Mouse (Mus musculus) kidney, adult 2 months (tissue): Measurements from ENCODE around the gene Man2a1. TPM values are rescaled to one million over a fixed set of nuclear protein-coding genes. Genes with fewer than 3 reads are reported as not detected.

Experiments used
- DNase-seq: peaks from one replicate; pipeline ENCODE4 v3.0.0; 2021
- H3K27ac ChIP-seq: fragments of 200-500 bp; 2 replicates; pipeline ENCODE4 v1.5.1; 2012; ENCODE audit warnings: low read depth, low read length, control low read depth, inconsistent platforms; ENCODE audit not compliant: insufficient read depth
- H3K27me3 ChIP-seq: fragments of 200-500 bp; replicated peaks from 2 replicates; pipeline ENCODE4 v1.6.1; 2012; ENCODE audit warnings: mild to moderate bottlenecking, moderate library complexity, low read length, inconsistent platforms; ENCODE audit not compliant: control insufficient read depth, insufficient read depth
- H3K36me3 ChIP-seq: fragments of 200-500 bp; 2 replicates; pipeline ENCODE4 v1.6.1; 2012; ENCODE audit warnings: mild to moderate bottlenecking, moderate library complexity, low read length, inconsistent platforms; ENCODE audit not compliant: control insufficient read depth, insufficient read depth
- H3K4me1 ChIP-seq: fragments of 200-500 bp; 2 replicates; pipeline ENCODE4 v1.6.1; 2011; ENCODE audit warnings: low read length; ENCODE audit not compliant: control insufficient read depth, insufficient read depth
- H3K4me3 ChIP-seq: fragments of 200-500 bp; 2 replicates; pipeline ENCODE4 v1.5.1; 2011; ENCODE audit warnings: mild to moderate bottlenecking, low read depth, low read length, control low read depth; ENCODE audit not compliant: insufficient read depth
- CTCF ChIP-seq: fragments of 200-500 bp; conservative IDR thresholded peaks from 2 replicates; pipeline ENCODE4 v1.5.1; 2011; ENCODE audit warnings: low read depth, mild to moderate bottlenecking, control low read depth, low read length, moderate library complexity, mixed read lengths; ENCODE audit not compliant: insufficient read depth, insufficient read length
- POLR2A ChIP-seq: fragments of 200-500 bp; IDR thresholded peaks from one replicate; pipeline ENCODE4 v1.6.1; 2011; ENCODE audit warnings: low read depth, low read length, control low read depth
- WGBS: fragments of 180-500 bp; shearing (Covaris S2); methylation state at CpG from one replicate; pipeline ENCODE4 v1.1.7; 2018; 5-methylcytosine and 5-hydroxymethylcytosine counted together
- polyA plus RNA-seq: library from polyadenylated mRNA; depleted of rRNA; stranded (reverse); fragments of >200 nt; gene quantifications from 2 replicates; pipeline ENCODE4 v1.2.3, GENCODE M21; 2012

The Man2a1 gene
- polyA plus RNA-seq, 1 experiment: 27.3 TPM

DNA sequence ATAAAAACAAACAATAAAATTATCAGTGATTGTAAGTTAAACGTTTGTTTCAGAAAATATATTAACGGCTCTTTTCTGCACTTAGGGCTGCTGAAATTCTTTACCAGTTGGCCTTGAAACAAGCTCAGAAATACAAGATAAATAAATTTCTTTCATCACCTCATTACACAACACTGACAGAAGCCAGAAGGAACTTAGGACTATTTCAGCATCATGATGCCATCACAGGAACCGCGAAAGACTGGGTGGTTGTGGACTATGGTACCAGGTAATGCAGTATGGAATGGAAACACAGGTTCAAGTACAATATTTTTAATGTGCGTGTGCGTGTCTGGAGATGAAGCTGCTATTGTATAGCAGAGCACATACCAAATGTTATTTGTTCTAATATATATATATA lies 74.4 kb downstream of the Man2a1 start:
- Histone ChIP-seq H3K27me3 (no peaks in the 10 kb centered on the region), H3K4me3 (no peak overlapping the region), H3K36me3 (peaks cover 16% of the 10 kb centered on the region), H3K4me1 (no peaks in the 10 kb centered on the region), H3K27ac (no peak overlapping the region)
- WGBS: 95% methylated on average over 6 of the region's 6 CpGs
- no peak for DNase-seq
- TF ChIP-seq CTCF: no peak
- TF ChIP-seq POLR2A: no peak

DNA sequence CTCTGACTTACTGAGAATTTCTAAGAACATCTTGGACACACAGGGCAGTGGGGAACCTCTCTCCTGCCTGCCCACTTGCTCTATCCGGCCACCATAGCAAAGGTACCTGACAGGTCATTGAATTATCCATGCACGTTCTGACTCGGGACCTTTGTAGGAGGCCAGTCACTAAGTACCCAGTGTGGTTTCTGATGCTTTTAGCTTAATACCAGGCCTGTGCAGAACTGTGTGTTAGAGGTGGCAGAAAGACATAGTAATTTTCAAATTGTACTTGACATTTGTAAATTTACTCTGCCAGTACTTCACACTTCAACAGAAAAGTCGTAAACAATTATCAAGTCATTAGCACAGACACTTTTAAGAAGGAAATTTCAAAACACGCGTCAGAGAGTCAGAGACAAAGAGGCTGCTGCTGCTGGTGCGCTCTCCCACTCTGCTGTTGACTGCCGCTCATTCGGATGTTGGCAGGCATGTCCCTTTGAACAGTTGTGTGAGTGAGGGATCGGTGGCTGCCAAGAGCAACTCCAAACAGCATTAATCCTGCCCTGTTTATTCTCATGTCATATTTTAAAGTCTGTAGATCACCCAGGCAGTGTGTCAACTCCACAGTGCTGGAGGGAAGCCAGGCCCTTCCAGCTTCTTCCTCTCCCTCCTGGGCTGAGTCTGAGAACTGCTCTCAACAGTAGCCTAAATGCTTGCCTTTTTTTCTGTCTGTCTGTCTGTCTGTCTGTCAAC lies 76.4 kb downstream of the Man2a1 start:
- TF ChIP-seq POLR2A: no peak
- no peak for TF ChIP-seq CTCF
- H3K4me3 ChIP-seq: no peak overlapping the region
- H3K4me1 ChIP-seq: no peaks in the 10 kb centered on the region
- H3K27me3 ChIP-seq: no peaks in the 10 kb centered on the region
- H3K36me3 ChIP-seq: peaks cover 11% of the 10 kb centered on the region
- WGBS: 63% methylated on average over 10 of the region's 10 CpGs
- peak; percentile 58 for DNase-seq
- no peak overlapping the region for H3K27ac ChIP-seq

DNA sequence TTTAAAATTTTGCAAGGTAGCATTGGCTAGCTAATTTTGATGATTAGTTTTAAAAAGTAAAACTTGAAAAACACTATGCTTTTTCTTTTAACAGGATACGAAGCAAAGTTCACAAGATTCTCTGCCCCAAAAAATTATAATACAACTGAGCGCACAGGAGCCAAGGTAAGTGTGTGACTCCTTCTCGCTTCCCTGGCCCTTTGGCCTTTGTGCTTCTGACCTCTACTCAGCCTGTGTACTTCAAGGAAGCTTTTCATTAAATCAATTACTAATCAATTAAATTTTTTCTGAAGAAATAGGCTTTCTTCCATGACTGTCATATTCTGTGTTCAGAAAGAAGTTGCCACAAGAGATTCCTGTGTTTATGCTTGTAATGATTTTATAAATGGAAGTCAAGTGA lies 80.9 kb downstream of the Man2a1 start:
- no peak for TF ChIP-seq CTCF
- TF ChIP-seq POLR2A: no peak
- Histone ChIP-seq H3K36me3 (peaks cover 5% of the 10 kb centered on the region; the same call in 1 of the 2 replicates), H3K27ac (no peak overlapping the region), H3K27me3 (no peaks in the 10 kb centered on the region), H3K4me1 (peaks cover 11% of the 10 kb centered on the region), H3K4me3 (no peak overlapping the region)
- DNase-seq: peak; percentile 80
- WGBS: 49% methylated on average over 3 of the region's 3 CpGs

DNA sequence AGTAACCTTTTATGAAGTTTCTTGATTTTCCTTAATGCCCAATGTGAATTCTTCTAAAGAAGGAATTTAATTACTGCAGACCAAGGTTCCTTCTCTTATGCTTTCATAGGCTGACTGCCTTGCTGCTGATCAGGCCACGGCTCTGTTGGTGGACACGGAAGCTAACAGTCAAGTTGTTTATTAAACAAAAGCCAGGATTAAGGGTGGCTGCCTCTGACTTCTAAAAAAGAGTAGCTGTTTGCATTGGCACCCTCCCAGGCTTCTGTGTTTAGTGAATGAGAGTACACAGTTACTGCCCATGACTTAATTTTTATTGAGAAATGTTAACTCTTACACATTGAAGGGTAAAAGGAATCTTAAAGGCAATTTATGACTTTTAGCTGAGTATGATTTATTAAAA lies 81.4 kb downstream of the Man2a1 start:
- Histone ChIP-seq H3K4me3 (no peak overlapping the region), H3K4me1 (peaks cover 11% of the 10 kb centered on the region), H3K36me3 (peaks cover 5% of the 10 kb centered on the region; the same call in 1 of the 2 replicates), H3K27me3 (no peaks in the 10 kb centered on the region), H3K27ac (no peak overlapping the region)
- peak; percentile 95 for DNase-seq
- whole genome bisulfite sequencing: 17% methylated on average over 2 of the region's 2 CpGs
- TF ChIP-seq POLR2A (no peak), CTCF (no peak)

DNA sequence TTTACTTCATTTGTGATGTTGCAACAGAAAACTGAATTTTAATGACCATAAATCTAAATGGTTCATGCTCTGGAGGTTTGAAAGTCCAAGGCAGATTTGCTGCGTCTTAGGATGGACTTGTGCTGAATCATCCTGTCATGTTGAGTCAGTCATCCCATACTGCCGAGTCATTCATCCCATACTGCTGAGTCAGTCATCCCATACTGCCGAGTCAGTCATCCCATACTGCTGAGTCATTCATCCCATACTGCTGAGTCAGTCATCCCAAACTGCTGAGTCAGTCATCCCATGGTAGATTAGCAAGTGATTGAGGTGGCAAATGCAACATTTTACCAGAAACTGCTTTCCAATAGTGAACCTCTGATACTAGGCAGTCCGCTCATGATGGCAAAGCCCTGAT lies 83.6 kb downstream of the Man2a1 start:
- no peak for TF ChIP-seq POLR2A
- TF ChIP-seq CTCF: no peak
- peaks cover 11% of the 10 kb centered on the region for H3K4me1 ChIP-seq
- WGBS: 82% methylated on average over 4 of the region's 4 CpGs

DNA sequence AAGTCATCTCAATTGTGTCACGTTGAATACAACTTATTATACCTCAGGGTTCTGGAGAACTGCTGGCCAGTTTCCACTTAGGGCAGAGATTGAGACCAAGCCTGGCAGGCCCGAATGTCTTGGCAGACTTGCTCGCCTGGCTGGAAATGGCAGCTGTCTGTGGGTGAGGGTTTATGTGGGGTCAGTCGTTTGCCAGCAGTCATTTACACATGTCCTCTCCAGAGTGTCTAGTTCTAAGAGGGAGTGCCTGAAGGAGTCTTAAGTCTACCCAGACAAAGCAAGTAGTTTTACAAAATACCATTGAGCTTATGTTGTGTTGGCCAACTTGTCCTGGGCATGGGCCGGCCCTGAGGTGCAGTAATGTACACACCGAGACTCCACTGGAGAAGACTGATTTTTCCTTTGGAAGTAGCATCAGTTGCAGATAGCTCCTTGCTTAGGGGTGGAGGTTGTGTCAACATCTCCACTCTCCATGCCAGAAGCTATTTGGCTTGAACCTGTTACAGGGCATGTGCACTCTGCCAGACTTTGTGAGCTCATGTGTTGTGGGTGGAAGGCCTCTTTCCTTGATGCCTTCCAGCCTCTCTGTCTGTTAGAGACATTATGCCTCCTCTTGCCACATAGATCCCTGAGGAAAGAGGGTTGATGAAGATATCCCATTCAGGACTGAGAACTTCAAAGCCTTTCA lies 84.8 kb downstream of the Man2a1 start:
- peaks cover 11% of the 10 kb centered on the region; the same call in 1 of the 2 replicates for H3K36me3 ChIP-seq
- WGBS: 49% methylated on average over 6 of the region's 6 CpGs

More for the DNA sequence above, 83.6 kb downstream of the Man2a1 start:
- no peak for DNase-seq
- Histone ChIP-seq H3K27me3 (no peaks in the 10 kb centered on the region), H3K27ac (no peak overlapping the region), H3K36me3 (peaks cover 5% of the 10 kb centered on the region; the same call in 1 of the 2 replicates), H3K4me3 (no peak overlapping the region)

DNA sequence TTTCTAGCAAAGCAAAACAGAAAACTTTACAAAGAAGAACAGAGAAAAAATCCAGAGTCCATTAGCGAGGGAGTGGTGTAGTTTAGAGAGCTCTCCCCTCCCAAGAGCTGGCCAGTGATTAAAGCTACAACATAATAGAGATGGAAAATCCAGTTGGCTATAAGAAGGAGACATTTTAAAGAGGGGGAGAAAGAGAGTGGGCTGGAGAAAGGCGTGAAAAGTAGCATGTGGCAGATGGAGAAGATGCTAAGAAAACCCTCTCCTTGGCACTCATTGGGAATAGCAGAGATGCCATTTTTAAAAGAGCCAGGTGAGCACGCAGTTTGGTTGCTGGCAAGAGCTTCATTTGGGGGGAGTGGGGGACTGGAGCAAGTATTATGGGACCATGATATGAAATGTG lies 89.1 kb downstream of the Man2a1 start:
- no peak overlapping the region for H3K4me3 ChIP-seq
- TF ChIP-seq CTCF (no peak), POLR2A (no peak)
- no peak overlapping the region for H3K27ac ChIP-seq
- 100% methylated on average over 3 of the region's 3 CpGs for WGBS
- peaks cover 8% of the 10 kb centered on the region; the same call in 1 of the 2 replicates for H3K36me3 ChIP-seq
- H3K27me3 ChIP-seq: no peaks in the 10 kb centered on the region
- peaks cover 7% of the 10 kb centered on the region for H3K4me1 ChIP-seq
- no peak for DNase-seq

More for the DNA sequence above, 84.8 kb downstream of the Man2a1 start:
- peak; percentile 88 for DNase-seq
- H3K4me3 ChIP-seq: no peak overlapping the region
- no peaks in the 10 kb centered on the region for H3K27me3 ChIP-seq
- peaks cover 11% of the 10 kb centered on the region for H3K4me1 ChIP-seq
- H3K27ac ChIP-seq: no peak overlapping the region
- TF ChIP-seq POLR2A (no peak), CTCF (no peak)
